Mouse (Mus musculus) cerebellum, postnatal 10 days (tissue): ENCODE measurements at regions not wholly inside any gene's neighbourhood (a gene's known extent, or its start where the extent isn't known, plus 50 kb on each side); places are given as distances from the start of the nearest gene placed in this dataset.

ENCODE experiments used
- DNase-seq, 2 experiments: peaks; one replicate each; pipeline ENCODE4 v3.0.0; 2021; ENCODE audit warnings: mixed read lengths in 2 of 2

- no peak for DNase-seq
Measured at GRCm38 (mm10) chr17:69821901-69822300, 147.0 kb upstream of the Dlgap1 start.

GRCm38 (mm10) chr17:69822921-69823320, 146.0 kb upstream of the Dlgap1 start:
- no peak for DNase-seq

GRCm38 (mm10) chr17:69841308-69841707, 127.6 kb upstream of the Dlgap1 start:
- no peak for DNase-seq

- DNase-seq = peak in 1 of 2 experiments; percentile 7
Measured at GRCm38 (mm10) chr17:69848306-69848705, 120.6 kb upstream of the Dlgap1 start.

GRCm38 (mm10) chr17:69850075-69850474, 118.8 kb upstream of the Dlgap1 start:
- peak; percentile 26 to 38 for DNase-seq

GRCm38 (mm10) chr17:69879958-69880357, 88.9 kb upstream of the Dlgap1 start:
- peak; percentile 80 to 85 for DNase-seq

- no peak for DNase-seq
Measured at GRCm38 (mm10) chr17:69893980-69894379, 74.9 kb upstream of the Dlgap1 start.
